Mouse (Mus musculus): Measurements from ENCODE around the gene Lax1. TPM values are rescaled to one million over a fixed set of nuclear protein-coding genes. Genes with fewer than 3 reads are reported as not detected.

Lax1 gene
- total RNA-seq, 2 experiments from 2014 or later: 0.40 TPM; not detected in 1

GRCm38 (mm10) chr1:133641163-133641562, 48.7 kb downstream of the Lax1 start:
- no peak for DNase-seq (ENCODE audit: low spot score in 2 of 2)

GRCm38 (mm10) chr1:133638517-133638916, 51.4 kb downstream of the Lax1 start:
- DNase-seq (ENCODE audit: low spot score in 2 of 2): no peak

GRCm38 (mm10) chr1:133632168-133632567, 57.7 kb downstream of the Lax1 start:
- no peak for DNase-seq (ENCODE audit: low spot score in 2 of 2)

Small RNA genes within 50 kb of the gene (microRNA-seq; reads per million reads assigned to microRNA genes)
- gene Mir6903: 0 to 0.42 reads per million in 2 experiments

Other genes with a start within 250 kb of the Lax1 start
- 10 to 100 TPM; 58.7 to 64.4 TPM for gene Snrpe, start 79.8 kb downstream of the Lax1 start, total RNA-seq (2021)
- 1 to 10 TPM; 8.3 TPM for gene Zbed6, start 29.2 kb downstream of the Lax1 start, total RNA-seq (2021)
- gene Gm38394, start 28.8 kb downstream of the Lax1 start, total RNA-seq (2021): 10 to 100 TPM; 23.9 to 27.1 TPM
- 100 to 1,000 TPM; 221 to 267 TPM for gene Atp2b4, start 110.9 kb upstream of the Lax1 start, total RNA-seq (2021)
- 1 to 10 TPM in 1 of 2 experiments, under 1 TPM in 1; 0.75 to 1.6 TPM for gene Optc, start 217.9 kb upstream of the Lax1 start, total RNA-seq (2021)
- gene Prelp, start 231.3 kb upstream of the Lax1 start, total RNA-seq (2021): 10 to 100 TPM; 12.1 to 13.1 TPM

All from left cerebral cortex, adult 18-20 months (tissue).